Mouse (Mus musculus) midbrain, embryonic 10.5 days (tissue): ENCODE results near the gene Nsg1. TPM values are rescaled to one million over a fixed set of nuclear protein-coding genes. Genes with fewer than 3 reads are reported as not detected.
A peak's percentile ranks its signal among the peaks of the same experiment; 100 is the strongest.

Experiments
- DNase-seq: peaks from one replicate; pipeline ENCODE4 v3.0.0-alpha.2; 2017; ENCODE audit warnings: low spot score
- H3K27ac ChIP-seq: fragments of 300-500 bp; sonication (generic); replicated peaks from 2 replicates; pipeline ENCODE4 v1.5.1; 2016; ENCODE audit warnings: mild to moderate bottlenecking
- H3K27me3 ChIP-seq: fragments of 300-500 bp; sonication (generic); 2 replicates; pipeline ENCODE4 v1.6.1; 2016; ENCODE audit warnings: low read depth, mild to moderate bottlenecking; ENCODE audit not compliant: poor library complexity, severe bottlenecking
- H3K36me3 ChIP-seq: fragments of 300-500 bp; sonication (generic); 2 replicates; pipeline ENCODE4 v1.6.1; 2016; ENCODE audit warnings: mild to moderate bottlenecking, moderate library complexity
- H3K4me1 ChIP-seq: fragments of 300-500 bp; sonication (generic); 2 replicates; pipeline ENCODE4 v1.6.1; 2016
- H3K4me3 ChIP-seq: fragments of 300-500 bp; sonication (generic); 2 replicates; pipeline ENCODE4 v1.5.1; 2016; ENCODE audit warnings: mild to moderate bottlenecking, moderate library complexity
- H3K9me3 ChIP-seq: fragments of 300-500 bp; sonication (generic); replicated peaks from 2 replicates; pipeline ENCODE4 v1.6.1; 2016; ENCODE audit warnings: mild to moderate bottlenecking
- WGBS: fragments of 180-500 bp; shearing (Covaris S2); methylation state at CpG from one replicate; pipeline ENCODE4 v1.1.7; 2016; 5-methylcytosine and 5-hydroxymethylcytosine counted together
- polyA plus RNA-seq: library from polyadenylated mRNA; unstranded; fragments of >200 nt; fragmentation: Nextera tagmentation; extraction: Ambion mirVana; gene quantifications from 2 replicates; pipeline ENCODE4 v1.2.1, GENCODE M21; 2016

Gene Nsg1
- polyA plus RNA-seq: 115 and 187 TPM in 2 replicates

DNA sequence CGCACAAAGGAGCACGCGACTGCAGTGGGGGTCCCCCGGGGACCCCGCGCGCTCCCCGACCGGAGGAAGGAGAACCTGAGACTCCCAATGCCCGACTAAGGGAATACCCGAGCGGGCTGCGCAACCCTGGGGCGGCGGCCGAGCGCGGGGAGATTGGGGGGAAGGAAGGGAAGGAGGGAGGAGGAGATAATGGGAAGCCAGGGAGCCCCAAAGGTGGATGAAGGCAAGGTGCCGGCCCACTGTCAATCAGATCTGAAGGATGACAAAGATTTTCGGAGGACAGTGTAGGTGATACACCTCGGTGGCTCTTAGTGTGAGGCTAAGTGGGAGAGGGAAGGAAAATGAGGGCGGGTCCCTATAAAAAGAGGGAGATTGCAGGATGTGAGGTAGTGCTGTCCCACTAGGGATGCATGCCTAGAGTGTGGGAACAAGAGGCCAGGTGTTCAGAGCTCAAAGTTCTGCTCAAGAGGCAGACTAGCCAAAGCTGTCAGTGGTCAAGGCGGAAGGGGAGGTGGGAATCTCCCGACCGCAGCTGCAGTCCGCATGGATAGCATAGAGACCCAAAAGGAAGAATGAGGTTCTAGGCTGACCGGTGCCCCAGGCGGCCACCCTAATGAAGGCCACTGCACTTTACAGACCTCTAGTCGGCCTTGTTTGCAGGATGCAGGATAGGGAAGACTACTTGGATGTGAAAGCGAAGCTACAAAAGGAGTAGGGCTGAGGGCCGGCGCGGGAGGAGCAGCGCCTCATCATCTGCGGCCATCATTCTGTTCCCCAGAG, at the start of gene Nsg1:
Gene Nsg1 (minus strand): TSS at position 274 of the 780 bp plus-strand sequence.
- Histone ChIP-seq H3K4me1 (peaks cover 28% of the 10 kb centered on the region), H3K9me3 (no peaks in the 10 kb centered on the region), H3K36me3 (peaks cover 29% of the 10 kb centered on the region), H3K27ac (peak within 1 kb of the TSS; percentile 94), H3K4me3 (peak within 1 kb of the TSS; percentile 85), H3K27me3 (peaks cover 57% of the 10 kb centered on the region)
- 7% methylated on average over 35 of the region's 35 CpGs for WGBS
- DNase-seq: peak; percentile 41

DNA sequence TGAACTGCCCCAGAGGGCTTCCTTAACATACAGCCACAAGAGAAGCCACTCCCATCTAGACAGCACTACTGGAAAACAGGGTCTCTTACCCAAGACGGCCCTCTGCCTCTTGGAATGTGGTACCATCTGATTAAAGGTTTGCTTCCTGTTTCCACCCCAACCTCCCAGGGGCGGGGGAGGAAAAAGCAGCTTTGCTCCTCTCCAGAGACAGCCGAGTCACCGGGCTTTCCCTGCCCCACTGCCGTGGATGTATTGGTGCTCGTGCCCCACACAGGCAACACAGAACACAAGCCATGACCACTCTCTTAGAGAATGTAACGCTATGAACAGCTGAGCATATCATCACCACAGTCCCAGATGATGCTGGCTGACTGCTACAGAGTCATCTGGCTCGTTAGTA, 49.3 kb upstream of the Nsg1 start:
- H3K9me3 ChIP-seq: no peaks in the 10 kb centered on the region
- WGBS: 77% methylated on average over 8 of the region's 8 CpGs
- no peaks in the 10 kb centered on the region for H3K4me1 ChIP-seq
- H3K27me3 ChIP-seq: no peaks in the 10 kb centered on the region
- no peak overlapping the region for H3K4me3 ChIP-seq
- H3K36me3 ChIP-seq: peaks cover 85% of the 10 kb centered on the region
- no peak for DNase-seq
- no peak overlapping the region for H3K27ac ChIP-seq

DNA sequence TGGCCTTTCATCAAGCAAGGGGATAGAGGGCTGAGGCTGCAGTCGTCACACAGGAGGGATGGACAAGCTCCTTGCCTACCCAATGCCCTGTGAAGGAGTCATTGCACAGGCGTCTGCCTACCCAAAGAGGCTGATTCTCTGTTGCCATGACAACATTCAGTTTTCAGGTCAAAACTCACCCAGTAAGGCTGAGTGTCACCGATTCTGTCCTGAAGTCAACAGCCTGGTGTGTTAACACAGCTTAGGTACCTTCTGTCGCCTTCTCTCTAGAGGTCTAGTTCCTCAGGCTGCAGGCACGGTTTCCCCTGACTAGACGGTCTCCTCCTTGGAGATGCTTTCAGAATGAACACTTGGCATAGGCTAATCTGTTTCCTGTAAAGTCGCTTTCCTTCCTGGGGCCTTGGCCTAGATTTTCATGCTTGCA, 45.6 kb upstream of the Nsg1 start:
- Histone ChIP-seq H3K27ac (no peak overlapping the region), H3K4me1 (no peaks in the 10 kb centered on the region), H3K36me3 (peaks cover 85% of the 10 kb centered on the region), H3K4me3 (no peak overlapping the region), H3K27me3 (no peaks in the 10 kb centered on the region), H3K9me3 (no peaks in the 10 kb centered on the region)
- WGBS: 88% methylated on average over 7 of the region's 7 CpGs
- no peak for DNase-seq

DNA sequence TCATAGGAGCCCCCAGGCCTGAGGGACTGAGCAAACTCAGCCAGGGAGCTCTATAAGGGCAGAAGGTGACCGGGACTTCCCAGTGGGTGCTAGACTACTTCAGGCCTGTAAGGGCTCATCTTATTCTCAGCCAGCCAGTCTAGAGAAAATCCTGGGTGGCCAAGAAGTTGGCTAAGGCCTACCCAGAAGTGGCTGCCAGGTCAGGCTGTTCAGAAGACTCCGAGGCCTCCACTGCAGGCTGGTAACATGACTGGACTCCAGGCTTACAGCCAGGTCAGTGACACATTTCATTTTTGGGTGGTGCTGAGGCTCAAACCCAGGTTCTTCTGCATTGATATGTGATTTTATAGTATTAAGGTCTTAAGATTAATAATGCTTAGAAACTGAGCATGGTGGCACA, 40.0 kb upstream of the Nsg1 start:
- Histone ChIP-seq H3K4me3 (no peak overlapping the region), H3K27ac (no peak overlapping the region), H3K36me3 (peaks cover 56% of the 10 kb centered on the region), H3K9me3 (no peaks in the 10 kb centered on the region), H3K27me3 (peaks cover 20% of the 10 kb centered on the region), H3K4me1 (peaks cover 8% of the 10 kb centered on the region)
- no peak for DNase-seq
- 90% methylated on average over 2 of the region's 2 CpGs for WGBS

DNA sequence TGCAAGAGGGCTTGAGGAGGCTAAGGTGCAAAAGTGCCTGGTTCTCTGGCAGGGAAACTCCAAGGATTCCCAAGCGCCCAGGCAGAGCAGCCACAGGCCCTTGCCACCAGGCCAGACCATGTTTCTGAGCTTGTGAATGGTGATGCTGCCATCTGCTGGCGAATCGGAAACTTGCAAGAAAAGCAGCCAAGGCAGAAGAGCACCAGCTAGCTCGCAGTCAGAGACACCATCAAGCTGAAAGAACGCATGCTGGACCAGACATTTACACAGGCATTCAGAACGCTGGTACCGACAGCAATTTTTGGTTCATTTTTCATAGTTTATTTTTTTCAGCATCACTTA, 37.7 kb upstream of the Nsg1 start:
- Histone ChIP-seq H3K9me3 (no peaks in the 10 kb centered on the region), H3K27ac (no peak overlapping the region), H3K4me3 (no peak overlapping the region), H3K36me3 (peaks cover 33% of the 10 kb centered on the region), H3K27me3 (peaks cover 39% of the 10 kb centered on the region), H3K4me1 (peaks cover 14% of the 10 kb centered on the region)
- 26% methylated on average over 7 of the region's 7 CpGs for WGBS
- DNase-seq: peak; percentile 88

DNA sequence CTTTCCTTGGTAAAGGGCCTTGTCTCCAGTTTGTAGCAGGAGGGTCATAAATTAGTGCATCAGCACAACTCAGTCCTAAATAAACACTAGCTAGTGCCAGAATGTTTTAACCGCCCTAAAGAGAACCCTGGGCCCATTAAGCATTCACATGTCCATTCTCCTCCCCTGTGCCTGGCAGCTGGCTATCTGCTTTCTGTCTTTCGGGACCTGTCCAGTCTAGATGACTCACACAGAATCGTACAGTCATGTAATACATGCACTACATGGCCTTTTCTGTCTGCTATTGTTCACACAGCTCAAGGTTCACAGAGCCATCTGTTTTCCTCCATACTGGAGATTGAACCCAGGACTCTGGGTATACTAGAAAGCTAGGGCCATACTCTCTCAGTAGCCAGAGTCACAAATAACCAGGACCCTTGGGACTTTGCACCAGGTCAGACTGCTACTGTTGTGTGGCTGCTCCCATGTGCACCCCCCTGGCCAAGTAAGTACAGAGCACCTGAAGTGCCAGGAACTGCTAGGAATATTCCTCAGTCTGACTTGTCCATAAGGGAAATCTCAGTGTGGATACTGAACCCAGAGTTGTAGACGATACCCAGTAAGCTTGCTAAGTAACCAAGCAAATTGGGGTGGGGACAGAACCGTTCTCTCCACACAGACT, 37.2 kb upstream of the Nsg1 start:
- Histone ChIP-seq H3K4me3 (no peak overlapping the region), H3K4me1 (peaks cover 14% of the 10 kb centered on the region), H3K27me3 (peaks cover 43% of the 10 kb centered on the region), H3K9me3 (no peaks in the 10 kb centered on the region), H3K36me3 (peaks cover 28% of the 10 kb centered on the region), H3K27ac (no peak overlapping the region)
- no peak for DNase-seq
- WGBS: 79% methylated on average over 5 of the region's 5 CpGs

DNA sequence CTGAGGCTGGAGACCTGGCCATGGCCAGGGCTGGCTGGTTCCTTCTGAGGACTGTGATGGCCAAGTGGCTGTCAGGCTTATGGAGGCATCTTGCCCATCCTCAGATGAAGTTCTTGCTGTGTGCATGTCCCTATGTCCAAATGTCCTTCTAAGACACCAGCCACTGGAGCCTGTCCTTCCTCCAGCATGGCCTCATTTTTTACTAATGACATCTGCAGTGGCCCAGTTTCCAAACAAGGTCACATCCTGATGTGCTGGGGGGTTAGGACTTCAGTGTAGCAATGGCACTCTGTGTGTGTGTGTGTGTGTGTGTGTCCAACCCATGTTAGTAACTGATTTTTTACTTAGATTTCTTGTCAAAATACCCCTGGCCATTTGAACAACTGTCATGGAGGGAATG, 36.2 kb upstream of the Nsg1 start:
- Histone ChIP-seq H3K36me3 (peaks cover 18% of the 10 kb centered on the region), H3K9me3 (no peaks in the 10 kb centered on the region), H3K27ac (no peak overlapping the region), H3K27me3 (peaks cover 43% of the 10 kb centered on the region), H3K4me1 (peaks cover 14% of the 10 kb centered on the region), H3K4me3 (no peak overlapping the region)
- DNase-seq: no peak

DNA sequence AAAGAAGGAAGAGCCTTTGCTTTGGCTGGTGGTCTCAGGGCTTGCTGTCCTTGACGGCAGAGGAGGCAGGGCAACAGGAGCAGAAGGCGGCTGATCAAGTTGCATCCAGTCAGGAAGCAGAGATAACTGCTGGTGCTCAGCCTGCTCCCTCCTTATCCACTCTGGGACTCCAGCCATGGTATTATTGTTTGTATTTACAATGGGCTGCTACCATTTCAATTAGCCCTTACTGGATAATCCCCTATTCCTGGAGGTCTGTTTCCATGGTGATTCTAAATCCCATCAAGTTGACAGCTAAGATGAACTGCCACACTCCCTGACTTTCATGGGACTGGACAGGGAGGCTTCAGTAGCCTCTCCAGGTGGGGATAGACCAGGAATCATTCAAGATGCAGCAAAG, 35.2 kb upstream of the Nsg1 start:
- no peak overlapping the region for H3K4me3 ChIP-seq
- peaks cover 10% of the 10 kb centered on the region; the same call in 1 of the 2 replicates for H3K36me3 ChIP-seq
- H3K27ac ChIP-seq: no peak overlapping the region
- H3K9me3 ChIP-seq: no peaks in the 10 kb centered on the region; the same call in 1 of the 2 replicates
- 8% methylated on average over 2 of the region's 2 CpGs for WGBS
- DNase-seq: no peak
- H3K27me3 ChIP-seq: peaks cover 43% of the 10 kb centered on the region
- peaks cover 14% of the 10 kb centered on the region for H3K4me1 ChIP-seq

DNA sequence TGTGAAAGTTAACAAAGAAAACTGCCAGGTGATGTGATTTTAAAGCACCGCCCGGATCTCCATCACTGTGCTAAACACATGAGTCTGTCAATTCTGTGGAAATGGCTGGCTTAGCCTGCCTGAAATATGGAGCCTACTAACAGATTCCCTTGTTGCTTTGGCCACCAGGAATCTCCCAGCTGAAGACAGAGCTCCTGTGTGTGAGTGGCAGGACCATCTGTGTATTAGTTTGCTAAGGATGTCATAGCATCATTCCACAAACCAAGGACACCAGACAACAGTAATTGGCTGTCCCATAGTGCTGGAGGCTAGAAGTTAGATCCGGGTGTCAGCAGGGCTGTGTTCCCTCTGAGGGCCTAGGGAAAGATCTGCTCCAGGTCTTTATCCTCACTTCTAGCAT, 31.2 kb upstream of the Nsg1 start:
- Histone ChIP-seq H3K27me3 (peaks cover 30% of the 10 kb centered on the region), H3K4me1 (peaks cover 14% of the 10 kb centered on the region), H3K4me3 (no peak overlapping the region), H3K27ac (no peak overlapping the region), H3K36me3 (no peaks in the 10 kb centered on the region), H3K9me3 (no peaks in the 10 kb centered on the region; the same call in 1 of the 2 replicates)
- 90% methylated on average over 3 of the region's 3 CpGs for WGBS
- DNase-seq: no peak

DNA sequence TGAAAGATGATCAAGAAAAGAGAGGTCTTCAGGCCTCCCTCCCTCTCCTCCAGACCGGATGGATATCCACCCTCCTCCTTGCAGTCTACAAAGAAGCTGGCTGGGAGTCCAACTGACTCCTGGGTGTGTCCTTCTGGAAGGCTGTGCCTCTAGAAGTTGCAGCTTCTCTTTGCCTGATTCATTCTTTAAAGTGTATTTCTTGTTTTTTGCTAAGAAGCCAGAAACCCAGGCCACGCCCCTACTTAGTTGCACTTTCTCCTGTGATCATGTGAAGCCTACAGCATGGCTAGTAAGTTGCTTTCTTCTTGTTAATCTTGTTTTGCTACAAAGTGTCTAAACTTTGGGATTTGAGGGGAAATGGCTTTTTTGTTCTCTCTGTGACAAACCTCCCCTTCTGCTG, 27.3 kb upstream of the Nsg1 start:
- DNase-seq: no peak
- H3K9me3 ChIP-seq: no peaks in the 10 kb centered on the region; the same call in 1 of the 2 replicates
- H3K36me3 ChIP-seq: no peaks in the 10 kb centered on the region
- no peaks in the 10 kb centered on the region for H3K4me1 ChIP-seq
- 84% methylated on average over 2 of the region's 2 CpGs for WGBS
- H3K4me3 ChIP-seq: no peak overlapping the region
- no peaks in the 10 kb centered on the region; the same call in 1 of the 2 replicates for H3K27me3 ChIP-seq
- no peak overlapping the region for H3K27ac ChIP-seq

DNA sequence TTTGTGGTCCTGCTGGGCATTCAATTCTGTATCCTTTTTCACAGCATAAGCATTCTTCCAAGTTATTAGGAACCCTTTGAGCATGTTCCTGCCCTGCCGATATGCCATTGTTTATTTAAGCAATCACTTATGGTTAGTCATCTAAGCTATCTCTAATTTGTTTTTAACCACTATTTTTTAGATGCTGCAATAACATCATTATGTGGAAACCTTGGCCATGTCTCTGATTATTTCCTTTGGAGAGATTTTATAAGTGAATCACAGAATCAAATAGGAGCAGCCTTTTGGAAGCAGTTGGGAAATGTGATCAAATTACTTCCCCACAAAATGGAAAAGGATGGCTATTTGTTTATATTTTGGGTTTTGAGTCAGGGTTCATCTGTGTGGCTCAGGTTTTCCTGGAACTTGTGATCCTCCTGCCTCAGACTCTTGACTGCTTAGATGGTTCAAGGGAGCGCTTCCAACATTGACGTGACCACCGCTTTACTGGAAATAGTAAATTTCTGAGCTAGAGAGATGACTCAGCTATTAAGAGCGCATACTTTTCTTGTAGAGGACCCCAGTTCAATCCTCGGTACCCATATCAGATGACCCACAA, 25.1 kb upstream of the Nsg1 start:
- H3K4me3 ChIP-seq: no peak overlapping the region
- no peak overlapping the region for H3K27ac ChIP-seq
- WGBS: 89% methylated on average over 6 of the region's 6 CpGs
- no peaks in the 10 kb centered on the region; the same call in 1 of the 2 replicates for H3K27me3 ChIP-seq
- H3K4me1 ChIP-seq: no peaks in the 10 kb centered on the region
- H3K36me3 ChIP-seq: no peaks in the 10 kb centered on the region
- DNase-seq: no peak
- H3K9me3 ChIP-seq: no peaks in the 10 kb centered on the region; the same call in 1 of the 2 replicates

DNA sequence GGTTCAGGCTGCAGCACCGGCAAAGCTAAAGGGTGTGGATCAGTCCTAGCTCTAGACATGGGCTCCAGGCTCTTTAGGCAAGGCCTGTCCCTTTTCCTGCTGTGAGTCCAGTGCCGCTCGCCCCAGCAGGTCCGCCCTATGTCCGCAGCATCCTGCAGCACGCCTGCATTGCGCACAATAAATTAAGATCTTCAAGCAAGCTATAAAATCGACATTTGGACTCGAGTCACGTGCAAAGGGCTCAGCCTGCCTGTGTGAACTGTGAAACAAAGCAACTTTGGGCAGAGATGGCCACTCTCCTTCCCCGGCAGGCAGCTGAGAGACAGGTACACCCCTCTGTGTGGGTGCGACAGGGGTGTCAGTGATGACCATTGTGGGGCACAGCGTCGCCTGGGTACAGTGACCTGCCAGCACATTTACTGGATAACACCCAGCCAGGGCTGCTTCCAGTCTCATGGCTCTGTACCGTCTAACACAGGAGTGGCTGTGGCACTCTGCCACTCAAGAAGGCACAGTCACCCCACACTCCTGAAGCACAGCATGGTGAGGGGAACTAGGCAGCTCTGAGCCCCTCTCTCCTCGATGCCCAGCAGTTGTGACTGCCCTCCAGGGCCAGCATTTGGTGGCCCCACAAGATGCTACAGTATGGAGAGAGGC, 14.7 kb upstream of the Nsg1 start:
- Histone ChIP-seq H3K9me3 (no peaks in the 10 kb centered on the region; the same call in 1 of the 2 replicates), H3K27me3 (no peaks in the 10 kb centered on the region; the same call in 1 of the 2 replicates), H3K4me3 (no peak overlapping the region), H3K36me3 (no peaks in the 10 kb centered on the region), H3K4me1 (no peaks in the 10 kb centered on the region), H3K27ac (no peak overlapping the region)
- 85% methylated on average over 16 of the region's 16 CpGs for WGBS
- no peak for DNase-seq
